Mouse (Mus musculus) kidney, embryonic 15.5 days (tissue): ENCODE measurements around the gene Lrp2bp. TPM values are rescaled to one million over a fixed set of nuclear protein-coding genes. Genes with fewer than 3 reads are reported as not detected.
A peak's percentile ranks its signal among the peaks of the same experiment; 100 is the strongest.

Experiments
- ATAC-seq: fragments of 200-750 bp; cut with Nextera tagmentation; replicated peaks from 2 replicates; pipeline ENCODE4 v1.8.0; 2017; ENCODE audit warnings: moderate TSS enrichment; ENCODE audit not compliant: low FRiP score
- H3K27ac ChIP-seq: fragments of 300-500 bp; sonication (generic); 2 replicates; pipeline ENCODE4 v1.5.1; 2015; ENCODE audit warnings: mild to moderate bottlenecking, inconsistent platforms
- H3K27me3 ChIP-seq: fragments of 300-500 bp; sonication (generic); 2 replicates; pipeline ENCODE4 v1.6.1; 2015; ENCODE audit warnings: inconsistent platforms
- H3K36me3 ChIP-seq: fragments of 300-500 bp; sonication (generic); 2 replicates; pipeline ENCODE4 v1.6.1; 2015; ENCODE audit warnings: inconsistent platforms
- H3K4me1 ChIP-seq: fragments of 300-500 bp; sonication (generic); 2 replicates; pipeline ENCODE4 v1.6.1; 2015; ENCODE audit warnings: inconsistent platforms
- H3K4me2 ChIP-seq: fragments of 300-500 bp; sonication (generic); 2 replicates; pipeline ENCODE4 v1.6.1; 2015; ENCODE audit warnings: moderate library complexity, mild to moderate bottlenecking, inconsistent platforms
- H3K4me3 ChIP-seq: fragments of 300-500 bp; sonication (generic); replicated peaks from 2 replicates; pipeline ENCODE4 v1.5.1; 2015; ENCODE audit warnings: mild to moderate bottlenecking, inconsistent platforms
- H3K9ac ChIP-seq: fragments of 300-500 bp; sonication (generic); 2 replicates; pipeline ENCODE4 v1.6.1; 2015; ENCODE audit warnings: mild to moderate bottlenecking, inconsistent platforms
- H3K9me3 ChIP-seq: fragments of 300-500 bp; sonication (generic); replicated peaks from 2 replicates; pipeline ENCODE4 v1.6.1; 2016; ENCODE audit warnings: inconsistent platforms
- WGBS: fragments of 180-500 bp; shearing (Covaris S2); methylation state at CpG from one replicate; pipeline ENCODE4 v1.1.7; 2015; ENCODE audit warnings: mixed read lengths; 5-methylcytosine and 5-hydroxymethylcytosine counted together
- polyA plus RNA-seq: library from polyadenylated mRNA; unstranded; fragments of >200 nt; fragmentation: Nextera tagmentation; extraction: Ambion mirVana; gene quantifications from 2 replicates; pipeline ENCODE4 v1.2.1, GENCODE M21; 2015

Gene Lrp2bp
- polyA plus RNA-seq, 1 experiment from 2014 or later: 0.61 TPM

- Histone ChIP-seq H3K4me1 (peaks cover 14% of the 10 kb centered on the region), H3K4me3 (0 out of 2 replicates have a peak overlapping the region, but pooled peaks have one; percentile 3), H3K9me3 (no peaks in the 10 kb centered on the region), H3K36me3 (peaks cover 43% of the 10 kb centered on the region), H3K27me3 (no peaks in the 10 kb centered on the region), H3K4me2 (peak overlapping the region; percentile 90; the same call in 1 of the 2 replicates), H3K27ac (0 out of 2 replicates have a peak overlapping the region, but pooled peaks have one; percentile 32), H3K9ac (no peak overlapping the region)
- ATAC-seq: no peak
- WGBS: 77% methylated on average over 2 of the region's 2 CpGs
Observed at GRCm38 (mm10) chr8:45998228-45998627, 875 bp upstream of the Lrp2bp start.

- peak; percentile 100 for ATAC-seq
- no peaks in the 10 kb centered on the region for H3K27me3 ChIP-seq
- 6% methylated on average over 55 of the region's 55 CpGs for WGBS
Observed at GRCm38 (mm10) chr8:45999784-46000705, 942 bp downstream of the Lrp2bp start.

GRCm38 (mm10) chr8:46005596-46005995 lies 6.5 kb downstream of the Lrp2bp start, which contains the start of gene Ankrd37:
Gene Ankrd37, minus strand, starts transcription at chr8:46005707.
- Histone ChIP-seq H3K27me3 (no peaks in the 10 kb centered on the region), H3K4me2 (no peak within 1 kb of the TSS), H3K4me3 (no peak within 1 kb of the TSS), H3K27ac (no peak within 1 kb of the TSS), H3K9ac (no peak within 1 kb of the TSS), H3K4me1 (peaks cover 3% of the 10 kb centered on the region), H3K9me3 (no peaks in the 10 kb centered on the region), H3K36me3 (no peaks in the 10 kb centered on the region)
- 68% methylated on average over 4 of the region's 4 CpGs for WGBS
- no peak for ATAC-seq

More at GRCm38 (mm10) chr8:45999784-46000705, 942 bp downstream of the Lrp2bp start:
- H3K4me2 ChIP-seq: peak overlapping the region; percentile 90
- H3K9me3 ChIP-seq: no peaks in the 10 kb centered on the region
- H3K4me3 ChIP-seq: peak overlapping the region; percentile 62
- peaks cover 28% of the 10 kb centered on the region for H3K36me3 ChIP-seq
- H3K4me1 ChIP-seq: peaks cover 14% of the 10 kb centered on the region
- H3K9ac ChIP-seq: peak overlapping the region; percentile 60
- peak overlapping the region; percentile 96 for H3K27ac ChIP-seq

- Histone ChIP-seq H3K27me3 (no peaks in the 10 kb centered on the region), H3K4me1 (peaks cover 8% of the 10 kb centered on the region), H3K4me3 (no peak overlapping the region), H3K9ac (no peak overlapping the region), H3K27ac (no peak overlapping the region), H3K4me2 (no peak overlapping the region), H3K36me3 (no peaks in the 10 kb centered on the region), H3K9me3 (no peaks in the 10 kb centered on the region)
- WGBS: 42% methylated on average over 3 of the region's 3 CpGs
- ATAC-seq: no peak
Observed at GRCm38 (mm10) chr8:46007050-46007672, 8.1 kb downstream of the Lrp2bp start.

- Histone ChIP-seq H3K36me3 (no peaks in the 10 kb centered on the region), H3K9me3 (no peaks in the 10 kb centered on the region), H3K4me1 (peaks cover 8% of the 10 kb centered on the region), H3K27me3 (no peaks in the 10 kb centered on the region), H3K27ac (no peak overlapping the region; the same call in 1 of the 2 replicates), H3K9ac (no peak overlapping the region), H3K4me2 (peak overlapping the region; percentile 45), H3K4me3 (peak overlapping the region; percentile 3; the same call in 1 of the 2 replicates)
- ATAC-seq: peak; percentile 33; the same call in 1 of the 2 replicates
- WGBS: 68% methylated on average over 2 of the region's 2 CpGs
Observed at GRCm38 (mm10) chr8:46010306-46010705, 11.2 kb downstream of the Lrp2bp start.

- H3K36me3 ChIP-seq: no peaks in the 10 kb centered on the region
- peak overlapping the region; percentile 3 for H3K4me3 ChIP-seq
- WGBS: 17% methylated on average over 17 of the region's 17 CpGs
- no peaks in the 10 kb centered on the region for H3K27me3 ChIP-seq
- peak; percentile 78 for ATAC-seq
- no peak overlapping the region; the same call in 1 of the 2 replicates for H3K27ac ChIP-seq
- H3K4me2 ChIP-seq: peak overlapping the region; percentile 45
- peaks cover 8% of the 10 kb centered on the region for H3K4me1 ChIP-seq
- H3K9ac ChIP-seq: no peak overlapping the region
- no peaks in the 10 kb centered on the region for H3K9me3 ChIP-seq
Observed at GRCm38 (mm10) chr8:46010746-46011680, 11.9 kb downstream of the Lrp2bp start.

GRCm38 (mm10) chr8:46022203-46022602 lies 23.1 kb downstream of the Lrp2bp start:
- H3K9me3 ChIP-seq: no peaks in the 10 kb centered on the region
- no peak overlapping the region for H3K9ac ChIP-seq
- H3K27me3 ChIP-seq: no peaks in the 10 kb centered on the region
- no peak overlapping the region for H3K4me3 ChIP-seq
- 86% methylated on average over 9 of the region's 9 CpGs for WGBS
- ATAC-seq: no peak
- no peaks in the 10 kb centered on the region for H3K36me3 ChIP-seq
- H3K4me2 ChIP-seq: no peak overlapping the region
- H3K27ac ChIP-seq: no peak overlapping the region
- no peaks in the 10 kb centered on the region for H3K4me1 ChIP-seq

GRCm38 (mm10) chr8:46022758-46023157 lies 23.7 kb downstream of the Lrp2bp start:
- 93% methylated on average over 9 of the region's 9 CpGs for WGBS
- Histone ChIP-seq H3K4me2 (no peak overlapping the region), H3K27me3 (no peaks in the 10 kb centered on the region), H3K9me3 (no peaks in the 10 kb centered on the region), H3K4me3 (no peak overlapping the region), H3K27ac (no peak overlapping the region), H3K36me3 (no peaks in the 10 kb centered on the region), H3K9ac (no peak overlapping the region), H3K4me1 (no peaks in the 10 kb centered on the region)
- ATAC-seq: no peak

- 57% methylated on average over 4 of the region's 4 CpGs for WGBS
- H3K9ac ChIP-seq: no peak overlapping the region
- H3K4me1 ChIP-seq: no peaks in the 10 kb centered on the region
- no peak overlapping the region for H3K27ac ChIP-seq
- H3K4me2 ChIP-seq: no peak overlapping the region
- H3K27me3 ChIP-seq: no peaks in the 10 kb centered on the region
- ATAC-seq: no peak
- no peaks in the 10 kb centered on the region for H3K9me3 ChIP-seq
- no peaks in the 10 kb centered on the region for H3K36me3 ChIP-seq
- H3K4me3 ChIP-seq: no peak overlapping the region
Observed at GRCm38 (mm10) chr8:46024392-46024791, 25.3 kb downstream of the Lrp2bp start.

- H3K36me3 ChIP-seq: peaks cover 7% of the 10 kb centered on the region; the same call in 1 of the 2 replicates
- H3K4me2 ChIP-seq: no peak overlapping the region
- H3K9ac ChIP-seq: no peak overlapping the region
- H3K4me1 ChIP-seq: no peaks in the 10 kb centered on the region
- peak; percentile 52; the same call in 1 of the 2 replicates for ATAC-seq
- H3K27me3 ChIP-seq: no peaks in the 10 kb centered on the region
- WGBS: 70% methylated on average over 11 of the region's 11 CpGs
- no peak overlapping the region for H3K27ac ChIP-seq
- H3K9me3 ChIP-seq: no peaks in the 10 kb centered on the region
- no peak overlapping the region for H3K4me3 ChIP-seq
Observed at GRCm38 (mm10) chr8:46036217-46036616, 37.1 kb downstream of the Lrp2bp start.

GRCm38 (mm10) chr8:46039666-46040065 lies 40.6 kb downstream of the Lrp2bp start:
- no peak for ATAC-seq
- Histone ChIP-seq H3K27ac (no peak overlapping the region), H3K9me3 (no peaks in the 10 kb centered on the region), H3K4me2 (no peak overlapping the region), H3K36me3 (peaks cover 21% of the 10 kb centered on the region; the same call in 1 of the 2 replicates), H3K9ac (no peak overlapping the region), H3K4me3 (no peak overlapping the region), H3K4me1 (no peaks in the 10 kb centered on the region), H3K27me3 (no peaks in the 10 kb centered on the region)
- WGBS: 71% methylated on average over 1 of the region's 1 CpGs
